Mouse (Mus musculus): ENCODE measurements around the gene Celf2. TPM values are rescaled to one million over a fixed set of nuclear protein-coding genes. Genes with fewer than 3 reads are reported as not detected.
A peak's percentile ranks its signal among the peaks of the same experiment; 100 is the strongest.

The Celf2 gene
- polyA plus RNA-seq, 1 experiment from 2014 or later = 57.8 TPM

DNA sequence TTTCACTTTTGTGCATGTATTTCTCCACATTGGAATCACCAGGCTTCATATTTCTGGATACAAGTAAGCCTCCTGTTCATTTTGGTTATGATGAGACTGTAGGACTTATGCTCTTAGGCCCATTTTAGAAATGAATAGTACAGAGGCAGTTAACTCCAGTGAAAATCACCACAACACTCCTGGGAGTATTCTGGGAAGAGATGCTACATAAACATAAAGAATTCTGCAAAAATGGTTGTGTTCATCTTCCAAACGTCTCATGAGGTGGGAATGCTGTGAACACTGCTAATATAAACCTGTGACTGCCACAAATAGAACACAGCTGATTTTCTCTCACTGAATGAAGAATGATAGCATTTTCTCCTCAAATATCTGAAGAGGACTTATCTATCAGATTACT lies 130.6 kb downstream of the Celf2 start:
- Histone ChIP-seq H3K36me3 (no peaks in the 10 kb centered on the region), H3K27ac (replicated peaks) (peak overlapping the region; percentile 24; the same call in 1 of the 2 replicates), H3K27me3 (replicated peaks) (no peaks in the 10 kb centered on the region), H3K9ac (no peak overlapping the region), H3K9me3 (no peaks in the 10 kb centered on the region), H3K4me2 (no peak overlapping the region), H3K4me1 (peaks cover 18% of the 10 kb centered on the region), H3K4me3 (no peak overlapping the region)
- WGBS = 10% methylated on average over 1 of the region's 1 CpGs
- no peak for ATAC-seq (ENCODE audit: extremely low read depth, insufficient number of reproducible peaks, low FRiP score, low TSS enrichment)

DNA sequence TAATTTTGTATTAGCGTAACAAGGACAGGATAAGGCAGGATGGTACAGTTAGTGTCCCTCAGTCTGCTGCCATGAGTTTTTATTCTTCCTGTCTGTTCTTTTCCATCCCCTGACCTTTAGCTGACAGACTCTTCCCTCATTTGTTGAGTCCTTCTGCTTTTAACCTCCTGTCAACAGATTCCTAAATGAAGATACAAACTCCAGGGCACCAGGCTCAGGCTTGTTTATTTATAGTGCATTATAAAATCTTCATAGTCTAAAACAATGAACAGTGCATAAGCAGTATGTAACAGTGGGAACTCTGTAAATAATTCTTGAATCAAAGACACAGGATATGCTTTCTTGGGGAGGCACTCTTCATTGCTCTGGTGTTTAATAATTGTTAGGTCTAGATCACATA lies 131.5 kb downstream of the Celf2 start:
- ATAC-seq (ENCODE audit: extremely low read depth, insufficient number of reproducible peaks, low FRiP score, low TSS enrichment) = no peak
- Histone ChIP-seq H3K27me3 (replicated peaks) (no peaks in the 10 kb centered on the region), H3K4me3 (no peak overlapping the region), H3K36me3 (no peaks in the 10 kb centered on the region), H3K27ac (replicated peaks) (peak overlapping the region; percentile 51), H3K9ac (no peak overlapping the region), H3K4me1 (peaks cover 18% of the 10 kb centered on the region), H3K4me2 (no peak overlapping the region), H3K9me3 (no peaks in the 10 kb centered on the region)
- 65% methylated on average over 1 of the region's 1 CpGs for WGBS

GRCm38 (mm10) chr2:7367738-7368137 lies 141.6 kb downstream of the Celf2 start:
- ATAC-seq (ENCODE audit: extremely low read depth, insufficient number of reproducible peaks, low FRiP score, low TSS enrichment) = no peak
- no peaks in the 10 kb centered on the region for H3K4me1 ChIP-seq
- no peak overlapping the region for H3K4me3 ChIP-seq
- no peak overlapping the region for H3K9ac ChIP-seq
- WGBS = 76% methylated on average over 4 of the region's 4 CpGs
- H3K4me2 ChIP-seq = no peak overlapping the region
- no peak overlapping the region for H3K27ac ChIP-seq (replicated peaks)
- H3K36me3 ChIP-seq = no peaks in the 10 kb centered on the region
- no peaks in the 10 kb centered on the region for H3K27me3 ChIP-seq (replicated peaks)
- H3K9me3 ChIP-seq = no peaks in the 10 kb centered on the region

GRCm38 (mm10) chr2:7359557-7359956 lies 149.8 kb downstream of the Celf2 start:
- no peak overlapping the region for H3K4me2 ChIP-seq

DNA sequence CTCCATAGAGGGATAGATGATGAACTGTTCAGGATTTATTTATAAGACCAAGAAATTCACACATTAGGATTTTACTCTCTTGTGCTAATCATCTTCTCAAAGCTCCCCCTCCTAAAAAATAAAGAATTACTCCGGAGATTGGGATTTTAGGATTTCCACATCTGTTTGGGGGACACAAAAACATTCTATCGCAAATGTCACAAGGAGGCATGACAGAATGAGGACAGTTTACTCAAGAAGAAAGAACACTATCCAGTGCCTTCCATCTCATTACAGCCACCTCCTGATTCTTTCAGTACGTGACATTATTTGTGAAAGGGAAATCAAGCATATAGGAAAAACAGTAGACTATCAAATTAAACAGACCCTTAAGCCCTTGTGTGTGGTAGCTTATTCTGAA lies 150.5 kb downstream of the Celf2 start:
- ATAC-seq (ENCODE audit: extremely low read depth, insufficient number of reproducible peaks, low FRiP score, low TSS enrichment) = no peak
- H3K36me3 ChIP-seq = no peaks in the 10 kb centered on the region
- H3K4me2 ChIP-seq = no peak overlapping the region
- no peak overlapping the region for H3K4me3 ChIP-seq
- no peak overlapping the region for H3K9ac ChIP-seq
- H3K27me3 ChIP-seq (replicated peaks) = no peaks in the 10 kb centered on the region
- no peak overlapping the region for H3K27ac ChIP-seq (replicated peaks)
- no peaks in the 10 kb centered on the region for H3K9me3 ChIP-seq
- no peaks in the 10 kb centered on the region for H3K4me1 ChIP-seq
- 85% methylated on average over 3 of the region's 3 CpGs for whole genome bisulfite sequencing

More at GRCm38 (mm10) chr2:7359557-7359956, 149.8 kb downstream of the Celf2 start:
- 72% methylated on average over 5 of the region's 5 CpGs for WGBS
- H3K9me3 ChIP-seq = no peaks in the 10 kb centered on the region
- no peaks in the 10 kb centered on the region for H3K27me3 ChIP-seq (replicated peaks)
- no peak overlapping the region for H3K9ac ChIP-seq
- H3K4me3 ChIP-seq = no peak overlapping the region
- no peak for ATAC-seq (ENCODE audit: extremely low read depth, insufficient number of reproducible peaks, low FRiP score, low TSS enrichment)
- H3K36me3 ChIP-seq = no peaks in the 10 kb centered on the region
- no peaks in the 10 kb centered on the region for H3K4me1 ChIP-seq
- H3K27ac ChIP-seq (replicated peaks) = no peak overlapping the region

GRCm38 (mm10) chr2:7351234-7351633 lies 158.1 kb downstream of the Celf2 start:
- Histone ChIP-seq H3K27me3 (replicated peaks) (no peaks in the 10 kb centered on the region), H3K9me3 (no peaks in the 10 kb centered on the region), H3K4me2 (no peak overlapping the region), H3K27ac (replicated peaks) (no peak overlapping the region), H3K4me3 (no peak overlapping the region), H3K36me3 (no peaks in the 10 kb centered on the region), H3K4me1 (peaks cover 6% of the 10 kb centered on the region), H3K9ac (no peak overlapping the region)
- 79% methylated on average over 5 of the region's 5 CpGs for WGBS
- ATAC-seq (ENCODE audit: extremely low read depth, insufficient number of reproducible peaks, low FRiP score, low TSS enrichment) = no peak

GRCm38 (mm10) chr2:7346703-7347461 lies 162.5 kb downstream of the Celf2 start:
- H3K27me3 ChIP-seq (replicated peaks) = no peaks in the 10 kb centered on the region
- no peak overlapping the region for H3K4me3 ChIP-seq
- peaks cover 6% of the 10 kb centered on the region for H3K4me1 ChIP-seq
- no peak for ATAC-seq (ENCODE audit: extremely low read depth, insufficient number of reproducible peaks, low FRiP score, low TSS enrichment)
- H3K36me3 ChIP-seq = no peaks in the 10 kb centered on the region
- no peak overlapping the region for H3K4me2 ChIP-seq
- no peaks in the 10 kb centered on the region for H3K9me3 ChIP-seq
- no peak overlapping the region for H3K9ac ChIP-seq
- no peak overlapping the region for H3K27ac ChIP-seq (replicated peaks)
- WGBS = 43% methylated on average over 4 of the region's 4 CpGs

GRCm38 (mm10) chr2:7344951-7345350 lies 164.4 kb downstream of the Celf2 start:
- no peaks in the 10 kb centered on the region for H3K9me3 ChIP-seq
- no peaks in the 10 kb centered on the region for H3K36me3 ChIP-seq
- ATAC-seq (ENCODE audit: extremely low read depth, insufficient number of reproducible peaks, low FRiP score, low TSS enrichment) = no peak
- no peak overlapping the region for H3K9ac ChIP-seq
- no peak overlapping the region for H3K4me3 ChIP-seq
- no peak overlapping the region for H3K27ac ChIP-seq (replicated peaks)
- peaks cover 6% of the 10 kb centered on the region for H3K4me1 ChIP-seq
- no peaks in the 10 kb centered on the region for H3K27me3 ChIP-seq (replicated peaks)
- no peak overlapping the region for H3K4me2 ChIP-seq
- 76% methylated on average over 2 of the region's 2 CpGs for WGBS

DNA sequence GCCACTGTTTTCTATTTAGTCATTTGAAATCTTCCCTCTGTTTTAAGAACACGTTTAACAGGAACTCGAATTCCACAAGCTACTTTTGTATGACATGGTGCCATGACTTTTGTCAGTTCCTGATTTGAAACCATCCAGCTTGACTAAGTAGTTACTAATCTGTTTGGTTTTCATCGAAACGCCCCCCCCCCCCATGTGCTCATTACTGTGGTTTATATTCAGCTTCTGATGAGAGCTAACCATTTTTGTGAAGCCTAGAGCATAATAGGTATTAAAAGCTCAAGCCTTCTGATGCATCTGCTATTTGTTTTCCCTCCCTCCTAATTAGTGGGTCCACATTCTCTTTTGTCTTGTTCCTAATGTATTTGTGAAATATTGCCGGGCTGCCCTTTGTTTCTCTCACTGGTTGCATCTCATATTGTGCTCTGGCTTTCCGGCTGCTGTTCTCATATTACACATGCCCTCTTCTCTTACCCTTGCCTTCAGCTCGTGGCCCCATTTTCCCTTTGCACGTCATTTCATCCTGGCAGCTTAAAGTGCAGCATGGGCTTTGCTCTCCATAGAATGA lies 166.4 kb downstream of the Celf2 start:
- no peak overlapping the region for H3K9ac ChIP-seq
- no peak for ATAC-seq (ENCODE audit: extremely low read depth, insufficient number of reproducible peaks, low FRiP score, low TSS enrichment)
- 74% methylated on average over 8 of the region's 8 CpGs for WGBS

DNA sequence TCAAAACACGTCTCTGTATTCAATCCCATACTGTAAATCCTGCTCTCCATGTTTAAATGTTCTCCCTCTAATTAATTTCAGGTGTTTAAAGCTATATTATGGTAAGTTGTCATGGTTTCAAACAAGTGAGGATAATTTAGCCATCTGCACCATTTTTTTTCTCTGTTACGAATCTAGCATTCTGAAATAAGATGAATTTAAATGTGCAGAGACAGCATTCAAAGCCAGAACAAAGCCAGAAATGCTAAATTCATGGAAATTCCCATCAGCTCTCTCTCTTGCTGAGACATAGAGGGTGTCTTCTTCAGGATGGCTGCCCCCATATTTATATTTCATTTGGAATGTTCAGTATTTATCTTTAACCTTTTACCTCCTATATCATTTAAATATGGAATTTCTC lies 174.5 kb downstream of the Celf2 start:
- no peaks in the 10 kb centered on the region for H3K4me1 ChIP-seq
- 69% methylated on average over 2 of the region's 2 CpGs for WGBS
- no peak overlapping the region for H3K4me2 ChIP-seq
- H3K27me3 ChIP-seq (replicated peaks) = no peaks in the 10 kb centered on the region
- no peak overlapping the region for H3K27ac ChIP-seq (replicated peaks)
- H3K9ac ChIP-seq = no peak overlapping the region
- H3K9me3 ChIP-seq = no peaks in the 10 kb centered on the region
- no peak for ATAC-seq (ENCODE audit: extremely low read depth, insufficient number of reproducible peaks, low FRiP score, low TSS enrichment)
- H3K4me3 ChIP-seq = no peak overlapping the region
- H3K36me3 ChIP-seq = no peaks in the 10 kb centered on the region

More for the DNA sequence above, 166.4 kb downstream of the Celf2 start:
- peaks cover 6% of the 10 kb centered on the region for H3K4me1 ChIP-seq
- no peak overlapping the region for H3K27ac ChIP-seq (replicated peaks)
- no peak overlapping the region for H3K4me2 ChIP-seq
- no peak overlapping the region for H3K4me3 ChIP-seq
- H3K9me3 ChIP-seq = no peaks in the 10 kb centered on the region
- no peaks in the 10 kb centered on the region for H3K27me3 ChIP-seq (replicated peaks)
- no peaks in the 10 kb centered on the region for H3K36me3 ChIP-seq

DNA sequence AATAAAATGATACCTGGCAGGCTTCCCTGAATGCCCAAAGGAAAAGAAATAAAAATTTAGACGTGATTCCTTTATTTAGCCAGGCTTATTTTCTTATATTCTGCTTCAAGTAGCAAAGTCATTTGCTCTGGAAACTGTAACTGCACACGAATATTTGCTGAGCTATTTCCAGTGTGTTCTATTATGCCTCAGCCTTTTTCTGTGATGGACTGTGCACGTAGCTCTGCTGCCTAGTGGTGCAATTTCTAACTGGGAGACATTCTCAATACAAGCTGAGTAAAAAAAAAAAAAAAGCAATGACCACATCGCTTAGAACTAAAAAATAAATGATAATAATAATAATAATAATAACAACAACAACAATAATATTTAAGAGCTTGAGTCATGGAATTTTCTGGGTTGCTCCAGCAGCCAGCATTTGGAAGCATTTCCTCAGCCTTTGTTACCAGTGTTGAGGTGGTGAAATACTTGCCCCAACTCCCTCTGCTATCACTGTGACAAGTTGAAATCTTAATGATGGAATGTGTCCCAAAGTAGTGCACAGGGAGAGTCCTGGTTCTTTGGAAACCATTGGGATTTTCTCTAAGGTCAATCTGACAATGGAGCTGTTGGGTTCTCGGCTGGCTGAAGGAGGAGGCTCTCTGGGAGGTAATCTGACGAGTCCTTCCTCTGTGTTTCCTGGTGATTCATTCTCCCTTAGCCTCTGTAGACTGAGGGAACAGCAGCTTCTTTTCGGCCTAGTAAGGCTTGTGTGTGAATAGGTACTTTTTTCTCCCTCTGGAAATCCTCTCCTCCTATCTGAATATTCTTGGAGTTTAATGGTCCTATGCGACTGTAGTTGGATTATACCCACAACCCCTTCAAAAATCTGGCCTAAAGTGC lies 181.1 kb downstream of the Celf2 start:
- Histone ChIP-seq H3K27ac (replicated peaks) (no peak overlapping the region), H3K9ac (no peak overlapping the region), H3K4me2 (no peak overlapping the region), H3K4me1 (peaks cover 12% of the 10 kb centered on the region), H3K4me3 (no peak overlapping the region), H3K9me3 (no peaks in the 10 kb centered on the region), H3K36me3 (no peaks in the 10 kb centered on the region), H3K27me3 (replicated peaks) (no peaks in the 10 kb centered on the region)
- 55% methylated on average over 8 of the region's 8 CpGs for WGBS
- no peak for ATAC-seq (ENCODE audit: extremely low read depth, insufficient number of reproducible peaks, low FRiP score, low TSS enrichment)
